Mouse (Mus musculus) CH12.LX (cell line): Measurements from ENCODE around the gene Hinfp.

Source experiments
- E2F4 ChIP-seq: IDR thresholded peaks from 2 replicates; pipeline ENCODE4 v1.6.1; 2011; ENCODE audit warnings: low read depth, low read length, improper control_type of control experiment; ENCODE audit not compliant: insufficient replicate concordance
- EP300 ChIP-seq: IDR thresholded peaks from 2 replicates; pipeline ENCODE4 v1.6.1; 2011; ENCODE audit warnings: low read length, improper control_type of control experiment
- MAFK ChIP-seq: IDR thresholded peaks from 2 replicates; pipeline ENCODE4 v1.6.1; 2011; ENCODE audit warnings: low read length, improper control_type of control experiment; ENCODE audit not compliant: insufficient replicate concordance
- POLR2AphosphoS2 ChIP-seq: IDR thresholded peaks from 2 replicates; pipeline ENCODE4 v1.6.1; 2011; ENCODE audit warnings: low read depth, low read length, improper control_type of control experiment

DNA sequence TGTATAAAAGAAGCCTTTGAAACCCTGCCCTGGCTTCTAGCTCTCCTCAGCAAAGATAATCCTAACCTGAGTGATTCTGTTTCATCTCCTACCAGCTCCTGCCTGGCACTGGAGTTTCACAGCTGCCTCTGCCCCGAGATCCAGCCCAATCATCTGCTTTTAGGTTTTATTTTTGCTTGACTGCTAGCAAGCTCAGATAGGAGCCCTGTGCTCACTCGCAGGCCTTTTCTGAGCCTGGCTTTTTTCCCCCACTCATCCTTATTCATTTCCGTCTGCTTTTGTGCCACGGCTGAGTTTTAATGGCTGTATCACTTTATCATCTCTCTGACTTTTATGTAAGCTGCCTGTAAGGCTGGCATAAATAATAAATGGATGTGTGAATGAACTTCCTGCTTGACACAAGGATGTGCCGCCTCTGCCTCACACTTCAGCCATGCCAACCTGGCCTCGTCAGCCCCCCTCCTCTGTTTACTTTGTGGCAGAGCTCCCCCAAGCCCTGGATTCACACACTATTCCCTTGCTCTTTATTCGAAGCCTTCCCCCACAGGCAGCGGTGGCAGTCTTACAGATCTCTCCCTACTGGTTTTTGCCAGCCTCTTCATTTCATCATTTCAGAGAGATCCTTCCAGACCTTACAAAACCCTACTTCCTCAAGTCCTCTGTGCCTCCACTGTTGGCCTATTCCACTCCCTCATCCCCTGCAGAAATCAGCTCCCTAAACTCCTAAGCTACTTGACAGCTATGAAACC, 38.8 kb downstream of the Hinfp start:
- TF ChIP-seq POLR2AphosphoS2 (no peak), MAFK (no peak), EP300 (no peak), E2F4 (no peak)
